Mouse (Mus musculus) midbrain, embryonic 14.5 days (tissue): ENCODE measurements around the gene Gm527. TPM values are rescaled to one million over a fixed set of nuclear protein-coding genes. Genes with fewer than 3 reads are reported as not detected.

Source experiments
- ATAC-seq: fragments of 200-750 bp; cut with Nextera tagmentation; 2 replicates; pipeline ENCODE4 v1.8.0; 2017; ENCODE audit warnings: moderate number of reproducible peaks, moderate library complexity; ENCODE audit not compliant: low FRiP score, low TSS enrichment
- DNase-seq: peaks from one replicate; pipeline ENCODE4 v3.0.0-alpha.2; 2015
- H3K27ac ChIP-seq: fragments of 300-500 bp; sonication (generic); replicated peaks from 2 replicates; pipeline ENCODE4 v1.5.1; 2014; ENCODE audit warnings: mild to moderate bottlenecking, low read depth, low read length, moderate library complexity
- H3K27me3 ChIP-seq: fragments of 300-500 bp; sonication (generic); 2 replicates; pipeline ENCODE4 v1.6.1; 2014; ENCODE audit warnings: low read length, control low read depth, mixed read lengths; ENCODE audit not compliant: control insufficient read depth, insufficient read depth
- H3K36me3 ChIP-seq: fragments of 300-500 bp; sonication (generic); 2 replicates; pipeline ENCODE4 v1.6.1; 2014; ENCODE audit warnings: low read length, control low read depth; ENCODE audit not compliant: control insufficient read depth, insufficient read depth
- H3K4me1 ChIP-seq: fragments of 300-500 bp; sonication (generic); 2 replicates; pipeline ENCODE4 v1.6.1; 2014; ENCODE audit warnings: mild to moderate bottlenecking, antibody characterized with exemption, low read length, control low read depth; ENCODE audit not compliant: control insufficient read depth, insufficient read depth
- H3K4me2 ChIP-seq: fragments of 300-500 bp; sonication (generic); 2 replicates; pipeline ENCODE4 v1.6.1; 2014; ENCODE audit warnings: mild to moderate bottlenecking, low read length, moderate library complexity
- H3K4me3 ChIP-seq: fragments of 300-500 bp; sonication (generic); replicated peaks from 2 replicates; pipeline ENCODE4 v1.5.1; 2014; ENCODE audit warnings: low read depth, low read length
- H3K9ac ChIP-seq: fragments of 300-500 bp; sonication (generic); replicated peaks from 2 replicates; pipeline ENCODE4 v1.6.1; 2014; ENCODE audit warnings: mild to moderate bottlenecking, low read length, moderate library complexity
- H3K9me3 ChIP-seq: fragments of 300-500 bp; sonication (generic); 2 replicates; pipeline ENCODE4 v1.6.1; 2016; ENCODE audit warnings: low read length, control low read depth, mixed read lengths; ENCODE audit not compliant: control insufficient read depth
- WGBS: fragments of 180-500 bp; shearing (Covaris S2); extraction: QIAGEN DNeasy Blood & Tissue Kit; methylation state at CpG from one replicate; pipeline ENCODE4 v1.1.7; 2014; 5-methylcytosine and 5-hydroxymethylcytosine counted together
- polyA plus RNA-seq: library from polyadenylated mRNA; unstranded; fragments of >200 nt; fragmentation: Nextera tagmentation; extraction: Ambion mirVana; gene quantifications from 2 replicates; pipeline ENCODE4 v1.2.1, GENCODE M21; 2014

Gene Gm527
- polyA plus RNA-seq = 2.1 and 3.7 TPM in 2 replicates

- no peaks in the 10 kb centered on the region for H3K27me3 ChIP-seq
- WGBS = 0% methylated on average over 88 of the region's 93 CpGs
- peak within 1 kb of the TSS; percentile 72 for H3K4me3 ChIP-seq
Observed at GRCm38 (mm10) chr12:64917578-64918471, at the start of gene Gm527. Gm527 (plus strand) TSS chr12:64917906.

GRCm38 (mm10) chr12:64871103-64871502, 46.6 kb upstream of the Gm527 start:
- no peak overlapping the region for H3K9ac ChIP-seq
- 60% methylated on average over 4 of the region's 4 CpGs for WGBS
- no peaks in the 10 kb centered on the region for H3K36me3 ChIP-seq
- no peak overlapping the region for H3K4me2 ChIP-seq
- H3K27ac ChIP-seq = no peak overlapping the region
- H3K4me3 ChIP-seq = no peak overlapping the region
- H3K27me3 ChIP-seq = no peaks in the 10 kb centered on the region
- no peak for ATAC-seq
- no peaks in the 10 kb centered on the region for H3K4me1 ChIP-seq
- DNase-seq = no peak
- no peaks in the 10 kb centered on the region for H3K9me3 ChIP-seq

More at GRCm38 (mm10) chr12:64917578-64918471, at the start of gene Gm527:
- H3K9ac ChIP-seq = peak within 1 kb of the TSS; percentile 79
- ATAC-seq (peak; percentile 100), DNase-seq (peak; percentile 99)
- peaks cover 10% of the 10 kb centered on the region for H3K36me3 ChIP-seq
- H3K4me1 ChIP-seq = peaks cover 5% of the 10 kb centered on the region; the same call in 1 of the 2 replicates
- H3K27ac ChIP-seq = peak within 1 kb of the TSS; percentile 84
- no peaks in the 10 kb centered on the region for H3K9me3 ChIP-seq
- peak within 1 kb of the TSS; percentile 78 for H3K4me2 ChIP-seq

GRCm38 (mm10) chr12:64897060-64897730, 20.5 kb upstream of the Gm527 start:
- Histone ChIP-seq H3K36me3 (no peaks in the 10 kb centered on the region), H3K4me2 (no peak overlapping the region), H3K27ac (no peak overlapping the region), H3K27me3 (no peaks in the 10 kb centered on the region), H3K9me3 (no peaks in the 10 kb centered on the region), H3K4me1 (no peaks in the 10 kb centered on the region), H3K9ac (no peak overlapping the region), H3K4me3 (no peak overlapping the region)
- 45% methylated on average over 4 of the region's 4 CpGs for WGBS
- ATAC-seq = peak; percentile 70
- DNase-seq = peak; percentile 88

GRCm38 (mm10) chr12:64902506-64902905, 15.2 kb upstream of the Gm527 start:
- ATAC-seq (no peak), DNase-seq (peak; percentile 36)
- H3K9me3 ChIP-seq = no peaks in the 10 kb centered on the region
- H3K4me3 ChIP-seq = no peak overlapping the region
- H3K4me2 ChIP-seq = no peak overlapping the region
- H3K4me1 ChIP-seq = no peaks in the 10 kb centered on the region
- H3K9ac ChIP-seq = no peak overlapping the region
- no peaks in the 10 kb centered on the region for H3K27me3 ChIP-seq
- WGBS = 70% methylated on average over 8 of the region's 8 CpGs
- H3K36me3 ChIP-seq = no peaks in the 10 kb centered on the region
- H3K27ac ChIP-seq = no peak overlapping the region

- no peak for DNase-seq
- H3K4me2 ChIP-seq = no peak overlapping the region
- no peak; the same call in 1 of the 2 replicates for ATAC-seq
- no peak overlapping the region for H3K27ac ChIP-seq
- no peak overlapping the region for H3K9ac ChIP-seq
- no peaks in the 10 kb centered on the region for H3K4me1 ChIP-seq
- H3K4me3 ChIP-seq = no peak overlapping the region
- no peaks in the 10 kb centered on the region for H3K9me3 ChIP-seq
- H3K36me3 ChIP-seq = no peaks in the 10 kb centered on the region
- H3K27me3 ChIP-seq = no peaks in the 10 kb centered on the region
- 74% methylated on average over 8 of the region's 8 CpGs for WGBS
Observed at GRCm38 (mm10) chr12:64903186-64903585, 14.5 kb upstream of the Gm527 start.

- no peaks in the 10 kb centered on the region for H3K36me3 ChIP-seq
- no peaks in the 10 kb centered on the region for H3K27me3 ChIP-seq
- DNase-seq = no peak
- no peaks in the 10 kb centered on the region for H3K4me1 ChIP-seq
- 61% methylated on average over 6 of the region's 6 CpGs for WGBS
- H3K4me2 ChIP-seq = no peak overlapping the region
- no peak overlapping the region for H3K4me3 ChIP-seq
- no peaks in the 10 kb centered on the region for H3K9me3 ChIP-seq
- no peak for ATAC-seq
- no peak overlapping the region for H3K9ac ChIP-seq
- H3K27ac ChIP-seq = no peak overlapping the region
Observed at GRCm38 (mm10) chr12:64912996-64913395, 4.7 kb upstream of the Gm527 start.

GRCm38 (mm10) chr12:64916735-64917134, 971 bp upstream of the Gm527 start:
- H3K36me3 ChIP-seq = 0 out of 2 replicates have a peak, but pooled peaks cover 4% of the 10 kb centered on the region
- peak overlapping the region; percentile 78 for H3K4me2 ChIP-seq
- peaks cover 5% of the 10 kb centered on the region; the same call in 1 of the 2 replicates for H3K4me1 ChIP-seq
- H3K27me3 ChIP-seq = no peaks in the 10 kb centered on the region
- no peak overlapping the region for H3K27ac ChIP-seq
- H3K9ac ChIP-seq = no peak overlapping the region
- H3K9me3 ChIP-seq = no peaks in the 10 kb centered on the region
- no peak for ATAC-seq
- no peak overlapping the region for H3K4me3 ChIP-seq
- DNase-seq = no peak

GRCm38 (mm10) chr12:64937493-64937892, 19.8 kb downstream of the Gm527 start:
- 92% methylated on average over 2 of the region's 2 CpGs for WGBS
- DNase-seq = no peak
- no peak overlapping the region for H3K4me2 ChIP-seq

More at GRCm38 (mm10) chr12:64937493-64937892, 19.8 kb downstream of the Gm527 start:
- ATAC-seq = no peak
- no peaks in the 10 kb centered on the region for H3K27me3 ChIP-seq
- no peaks in the 10 kb centered on the region for H3K9me3 ChIP-seq
- H3K4me3 ChIP-seq = no peak overlapping the region
- no peak overlapping the region for H3K27ac ChIP-seq
- H3K9ac ChIP-seq = no peak overlapping the region
- no peaks in the 10 kb centered on the region; the same call in 1 of the 2 replicates for H3K36me3 ChIP-seq
- no peaks in the 10 kb centered on the region for H3K4me1 ChIP-seq
